Mouse (Mus musculus): ENCODE data around the gene Parn. TPM values are rescaled to one million over a fixed set of nuclear protein-coding genes. Genes with fewer than 3 reads are reported as not detected.
A peak's percentile ranks its signal among the peaks of the same experiment; 100 is the strongest.

Gene Parn
- 41.4 and 42.5 TPM in 2 replicates for polyA plus RNA-seq (2015; fragmentation: Nextera tagmentation; extraction: Ambion mirVana)

GRCm38 (mm10) chr16:13667878-13668343, at the start of gene Parn:
Gene Parn, minus strand, starts transcription at chr16:13668170.
- WGBS = 0% methylated on average over 35 of the region's 35 CpGs
- no peaks in the 10 kb centered on the region for H3K9me3 ChIP-seq (replicated peaks)
- peaks cover 18% of the 10 kb centered on the region for H3K4me1 ChIP-seq
- H3K9ac ChIP-seq = peak within 1 kb of the TSS; percentile 68
- peak; percentile 88 for ATAC-seq (ENCODE audit: insufficient number of reproducible peaks, low FRiP score, low TSS enrichment, low read depth)
- no peaks in the 10 kb centered on the region for H3K27me3 ChIP-seq
- H3K36me3 ChIP-seq = peaks cover 26% of the 10 kb centered on the region
- peak within 1 kb of the TSS; percentile 80 for H3K4me3 ChIP-seq (replicated peaks)
- peak within 1 kb of the TSS; percentile 84 for H3K27ac ChIP-seq (replicated peaks)
- peak within 1 kb of the TSS; percentile 74 for H3K4me2 ChIP-seq (replicated peaks)

- Histone ChIP-seq H3K9ac (no peak overlapping the region), H3K27ac (replicated peaks) (no peak overlapping the region), H3K36me3 (no peaks in the 10 kb centered on the region), H3K27me3 (no peaks in the 10 kb centered on the region), H3K4me1 (no peaks in the 10 kb centered on the region), H3K4me2 (replicated peaks) (no peak overlapping the region), H3K4me3 (replicated peaks) (no peak overlapping the region), H3K9me3 (replicated peaks) (no peaks in the 10 kb centered on the region)
- 88% methylated on average over 2 of the region's 2 CpGs for WGBS
- ATAC-seq (ENCODE audit: insufficient number of reproducible peaks, low FRiP score, low TSS enrichment, low read depth) = no peak
Observed at GRCm38 (mm10) chr16:13716821-13717553, 49.0 kb upstream of the Parn start.

- ATAC-seq (ENCODE audit: insufficient number of reproducible peaks, low FRiP score, low TSS enrichment, low read depth) = no peak
- 77% methylated on average over 3 of the region's 3 CpGs for WGBS
- no peaks in the 10 kb centered on the region for H3K36me3 ChIP-seq
Observed at GRCm38 (mm10) chr16:13714910-13715309, 46.9 kb upstream of the Parn start.

GRCm38 (mm10) chr16:13704676-13705075, 36.7 kb upstream of the Parn start:
- ATAC-seq (ENCODE audit: insufficient number of reproducible peaks, low FRiP score, low TSS enrichment, low read depth) = no peak
- H3K9me3 ChIP-seq (replicated peaks) = no peaks in the 10 kb centered on the region
- no peaks in the 10 kb centered on the region for H3K27me3 ChIP-seq
- H3K4me1 ChIP-seq = no peaks in the 10 kb centered on the region
- H3K36me3 ChIP-seq = peaks cover 40% of the 10 kb centered on the region
- 87% methylated on average over 9 of the region's 10 CpGs for WGBS
- H3K4me2 ChIP-seq (replicated peaks) = no peak overlapping the region
- H3K27ac ChIP-seq (replicated peaks) = no peak overlapping the region
- H3K9ac ChIP-seq = no peak overlapping the region
- no peak overlapping the region for H3K4me3 ChIP-seq (replicated peaks)

More at GRCm38 (mm10) chr16:13714910-13715309, 46.9 kb upstream of the Parn start:
- no peak overlapping the region for H3K9ac ChIP-seq
- H3K4me2 ChIP-seq (replicated peaks) = no peak overlapping the region
- H3K27ac ChIP-seq (replicated peaks) = no peak overlapping the region
- H3K27me3 ChIP-seq = no peaks in the 10 kb centered on the region
- no peaks in the 10 kb centered on the region for H3K9me3 ChIP-seq (replicated peaks)
- no peaks in the 10 kb centered on the region for H3K4me1 ChIP-seq
- no peak overlapping the region for H3K4me3 ChIP-seq (replicated peaks)

- peaks cover 60% of the 10 kb centered on the region for H3K36me3 ChIP-seq
- ATAC-seq (ENCODE audit: insufficient number of reproducible peaks, low FRiP score, low TSS enrichment, low read depth) = no peak
- WGBS = 97% methylated on average over 7 of the region's 7 CpGs
- H3K27ac ChIP-seq (replicated peaks) = no peak overlapping the region
- no peak overlapping the region for H3K4me2 ChIP-seq (replicated peaks)
- no peak overlapping the region for H3K9ac ChIP-seq
- no peaks in the 10 kb centered on the region for H3K27me3 ChIP-seq
- no peaks in the 10 kb centered on the region for H3K4me1 ChIP-seq
- no peak overlapping the region for H3K4me3 ChIP-seq (replicated peaks)
- H3K9me3 ChIP-seq (replicated peaks) = no peaks in the 10 kb centered on the region
Observed at GRCm38 (mm10) chr16:13702184-13702583, 34.2 kb upstream of the Parn start.

DNA sequence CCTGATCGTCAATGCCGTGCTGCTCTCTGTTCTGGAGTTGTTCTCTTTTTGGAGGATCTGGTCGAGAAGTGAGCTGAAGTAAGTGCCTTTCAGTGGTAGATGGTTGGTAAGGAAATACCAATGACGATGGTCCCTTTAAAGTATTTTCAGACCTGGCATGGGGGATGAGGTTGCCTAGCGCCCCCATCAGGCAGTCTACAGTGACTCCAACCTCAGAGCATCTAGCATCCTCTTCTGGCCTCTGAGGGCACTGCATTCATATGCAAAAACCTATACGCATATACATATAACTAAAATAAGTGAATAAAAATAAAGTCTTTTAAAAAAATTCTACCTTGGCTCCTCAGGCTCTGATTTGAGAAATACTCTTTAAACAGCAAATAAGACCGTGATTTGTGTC, 31.0 kb upstream of the Parn start:
- Histone ChIP-seq H3K9ac (no peak overlapping the region), H3K4me3 (replicated peaks) (no peak overlapping the region), H3K27me3 (no peaks in the 10 kb centered on the region), H3K4me1 (no peaks in the 10 kb centered on the region), H3K36me3 (peaks cover 66% of the 10 kb centered on the region), H3K4me2 (replicated peaks) (no peak overlapping the region), H3K27ac (replicated peaks) (no peak overlapping the region), H3K9me3 (replicated peaks) (no peaks in the 10 kb centered on the region)
- WGBS = 90% methylated on average over 7 of the region's 7 CpGs
- no peak for ATAC-seq (ENCODE audit: insufficient number of reproducible peaks, low FRiP score, low TSS enrichment, low read depth)

GRCm38 (mm10) chr16:13678601-13679319, 10.8 kb upstream of the Parn start:
- ATAC-seq (ENCODE audit: insufficient number of reproducible peaks, low FRiP score, low TSS enrichment, low read depth) = no peak

DNA sequence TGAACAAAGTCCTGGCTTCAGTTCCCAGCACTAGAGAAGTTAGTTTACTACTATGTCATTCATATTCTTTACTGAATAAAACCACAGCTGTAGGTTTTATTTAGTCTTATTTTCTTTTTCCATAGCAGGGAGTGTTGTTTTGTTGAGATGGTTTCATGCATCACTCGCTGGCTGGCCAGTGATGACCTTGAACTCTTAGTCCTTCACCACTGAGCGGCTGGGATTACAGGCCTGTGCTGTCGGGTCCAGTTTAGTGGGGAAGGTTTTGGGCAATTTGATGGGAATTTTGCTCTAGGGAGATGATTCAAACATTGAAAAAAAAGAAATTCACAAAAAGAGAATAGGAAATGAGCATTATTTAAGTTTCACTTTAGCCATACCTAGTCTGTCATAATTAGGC, 6.5 kb upstream of the Parn start:
- H3K27me3 ChIP-seq = no peaks in the 10 kb centered on the region
- no peaks in the 10 kb centered on the region for H3K9me3 ChIP-seq (replicated peaks)
- H3K27ac ChIP-seq (replicated peaks) = no peak overlapping the region
- peaks cover 18% of the 10 kb centered on the region for H3K36me3 ChIP-seq
- no peak overlapping the region for H3K4me3 ChIP-seq (replicated peaks)
- ATAC-seq (ENCODE audit: insufficient number of reproducible peaks, low FRiP score, low TSS enrichment, low read depth) = no peak
- peaks cover 17% of the 10 kb centered on the region for H3K4me1 ChIP-seq
- H3K9ac ChIP-seq = no peak overlapping the region
- H3K4me2 ChIP-seq (replicated peaks) = no peak overlapping the region
- 91% methylated on average over 3 of the region's 3 CpGs for WGBS

More at GRCm38 (mm10) chr16:13678601-13679319, 10.8 kb upstream of the Parn start:
- no peaks in the 10 kb centered on the region for H3K9me3 ChIP-seq (replicated peaks)
- H3K4me3 ChIP-seq (replicated peaks) = no peak overlapping the region
- H3K36me3 ChIP-seq = peaks cover 21% of the 10 kb centered on the region
- H3K27me3 ChIP-seq = no peaks in the 10 kb centered on the region
- no peak overlapping the region for H3K27ac ChIP-seq (replicated peaks)
- WGBS = 85% methylated on average over 3 of the region's 3 CpGs
- H3K4me2 ChIP-seq (replicated peaks) = no peak overlapping the region
- H3K4me1 ChIP-seq = no peaks in the 10 kb centered on the region
- H3K9ac ChIP-seq = no peak overlapping the region

- WGBS = 78% methylated on average over 5 of the region's 5 CpGs
- peak overlapping the region; percentile 90 for H3K4me3 ChIP-seq (replicated peaks)
Observed at GRCm38 (mm10) chr16:13673114-13673513, 5.1 kb upstream of the Parn start.

DNA sequence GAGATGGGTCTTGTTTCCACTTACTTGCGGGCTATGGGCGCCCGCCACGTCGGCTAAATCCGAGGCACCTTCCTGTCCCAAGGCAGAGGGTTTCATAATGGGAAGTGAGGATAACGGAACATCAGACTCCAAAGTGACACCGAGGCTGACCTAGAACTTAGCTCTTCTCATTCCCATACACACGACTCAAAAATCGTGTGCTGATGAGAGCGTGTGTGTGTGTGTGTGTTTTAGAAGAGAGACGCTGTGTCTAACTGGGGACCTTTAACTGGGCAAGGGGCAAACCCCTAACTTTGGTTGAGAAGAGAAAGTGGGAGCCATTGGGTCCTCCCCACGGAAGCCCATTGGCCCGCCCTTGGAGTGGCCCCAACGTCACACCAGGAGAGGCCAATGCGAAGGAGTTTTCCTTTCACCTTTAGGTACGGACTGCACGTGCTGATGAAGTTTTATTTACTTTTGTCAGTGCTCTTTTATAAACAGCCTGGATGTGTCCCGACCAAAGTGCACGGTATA, 4.5 kb upstream of the Parn start:
- Histone ChIP-seq H3K4me3 (replicated peaks) (peak overlapping the region; percentile 90), H3K36me3 (peaks cover 12% of the 10 kb centered on the region), H3K4me1 (peaks cover 19% of the 10 kb centered on the region), H3K4me2 (replicated peaks) (peak overlapping the region; percentile 56), H3K9ac (peak overlapping the region; percentile 82), H3K27ac (replicated peaks) (peak overlapping the region; percentile 90; the same call in 1 of the 2 replicates), H3K27me3 (no peaks in the 10 kb centered on the region), H3K9me3 (replicated peaks) (no peaks in the 10 kb centered on the region)
- WGBS = 1% methylated on average over 20 of the region's 20 CpGs
- ATAC-seq (ENCODE audit: insufficient number of reproducible peaks, low FRiP score, low TSS enrichment, low read depth) = no peak; the same call in 1 of the 2 replicates

More at GRCm38 (mm10) chr16:13673114-13673513, 5.1 kb upstream of the Parn start:
- Histone ChIP-seq H3K4me2 (replicated peaks) (peak overlapping the region; percentile 56; the same call in 1 of the 2 replicates), H3K36me3 (peaks cover 18% of the 10 kb centered on the region), H3K9me3 (replicated peaks) (no peaks in the 10 kb centered on the region), H3K4me1 (peaks cover 17% of the 10 kb centered on the region), H3K27me3 (no peaks in the 10 kb centered on the region), H3K27ac (replicated peaks) (no peak overlapping the region), H3K9ac (no peak overlapping the region)
- no peak for ATAC-seq (ENCODE audit: insufficient number of reproducible peaks, low FRiP score, low TSS enrichment, low read depth)

DNA sequence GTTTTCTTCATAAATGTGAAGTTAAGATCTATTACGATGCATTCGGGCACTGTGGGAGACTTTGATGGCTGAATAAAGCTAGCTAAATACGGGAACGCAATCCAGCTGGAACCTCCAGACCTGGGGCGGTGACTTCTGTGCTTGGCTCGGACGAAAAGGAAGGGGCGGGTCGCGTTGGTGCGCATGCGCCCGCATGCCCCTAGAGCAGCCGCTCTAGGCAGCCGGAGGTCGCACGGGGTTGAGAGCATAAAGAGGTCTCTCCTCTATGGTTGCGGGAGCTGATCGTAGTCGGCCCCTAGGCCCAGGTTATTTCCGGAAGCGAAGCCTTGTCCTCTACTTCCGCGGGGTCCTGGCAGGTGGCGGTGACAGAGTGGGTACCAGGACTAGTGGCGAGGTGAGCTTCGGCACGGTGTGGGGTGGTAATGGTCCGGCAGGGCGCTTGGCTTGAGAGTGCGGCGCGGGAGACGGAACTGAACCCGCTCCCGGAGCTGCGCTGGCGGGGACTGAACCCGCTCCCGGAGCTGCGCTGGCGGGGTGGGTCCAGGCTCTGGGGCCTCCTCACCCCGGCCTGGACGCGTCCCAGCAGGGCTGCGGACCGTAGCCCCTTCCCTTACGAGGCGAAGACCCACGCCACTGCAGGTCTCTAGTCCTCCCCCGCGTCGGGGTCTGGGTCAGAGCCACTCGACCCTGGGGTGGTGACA, 3.9 kb upstream of the Parn start, which contains the start of the genes Bfar and 3110001I22Rik:
Gene Bfar (plus strand): TSS at position 174 of the 701 bp plus-strand sequence.
Gene 3110001I22Rik (plus strand): TSS at position 245 of the 701 bp plus-strand sequence.
- Histone ChIP-seq H3K36me3 (peaks cover 6% of the 10 kb centered on the region), H3K9ac (peak within 1 kb of the TSS; percentile 82), H3K4me2 (replicated peaks) (peak within 1 kb of the TSS; percentile 56), H3K27ac (replicated peaks) (peak within 1 kb of the TSS; percentile 90), H3K9me3 (replicated peaks) (no peaks in the 10 kb centered on the region), H3K4me1 (peaks cover 24% of the 10 kb centered on the region), H3K4me3 (replicated peaks) (peak within 1 kb of the TSS; percentile 90), H3K27me3 (no peaks in the 10 kb centered on the region)
- under 1% methylated on average over 54 of the region's 54 CpGs for WGBS
- peak; percentile 93 for ATAC-seq (ENCODE audit: insufficient number of reproducible peaks, low FRiP score, low TSS enrichment, low read depth)
